Mouse (Mus musculus) midbrain, embryonic 16.5 days (tissue): ENCODE measurements around the gene Sesn1. TPM values are rescaled to one million over a fixed set of nuclear protein-coding genes. Genes with fewer than 3 reads are reported as not detected.

Experiments used
- ATAC-seq: fragments of 200-750 bp; cut with Nextera tagmentation; 2 replicates; pipeline ENCODE4 v1.8.0; 2017; ENCODE audit warnings: moderate TSS enrichment
- H3K27ac ChIP-seq: fragments of 300-500 bp; sonication (generic); 2 replicates; pipeline ENCODE4 v1.5.1; 2014; ENCODE audit warnings: mild to moderate bottlenecking, low read length, mixed read lengths
- H3K27me3 ChIP-seq: fragments of 300-500 bp; sonication (generic); 2 replicates; pipeline ENCODE4 v1.6.1; 2014; ENCODE audit warnings: low read depth, low read length, mixed read lengths; ENCODE audit not compliant: control insufficient read depth, insufficient read depth
- H3K36me3 ChIP-seq: fragments of 300-500 bp; sonication (generic); 2 replicates; pipeline ENCODE4 v1.6.1; 2014; ENCODE audit warnings: mild to moderate bottlenecking, low read length, moderate library complexity, mixed read lengths; ENCODE audit not compliant: control insufficient read depth, insufficient read depth
- H3K4me1 ChIP-seq: fragments of 300-500 bp; sonication (generic); 2 replicates; pipeline ENCODE4 v1.6.1; 2014; ENCODE audit warnings: mild to moderate bottlenecking, low read length, mixed read lengths; ENCODE audit not compliant: control insufficient read depth, insufficient read depth
- H3K4me2 ChIP-seq: fragments of 300-500 bp; sonication (generic); 2 replicates; pipeline ENCODE4 v1.6.1; 2014; ENCODE audit warnings: mild to moderate bottlenecking, low read length, mixed read lengths
- H3K4me3 ChIP-seq: fragments of 300-500 bp; sonication (generic); 2 replicates; pipeline ENCODE4 v1.5.1; 2014; ENCODE audit warnings: low read depth, mild to moderate bottlenecking, low read length, moderate library complexity, mixed read lengths
- H3K9ac ChIP-seq: fragments of 300-500 bp; sonication (generic); 2 replicates; pipeline ENCODE4 v1.6.1; 2014; ENCODE audit warnings: low read depth, low read length, mixed read lengths
- H3K9me3 ChIP-seq: fragments of 300-500 bp; sonication (generic); replicated peaks from 2 replicates; pipeline ENCODE4 v1.6.1; 2014; ENCODE audit warnings: mild to moderate bottlenecking, low read length, mixed read lengths; ENCODE audit not compliant: control insufficient read depth, poor library complexity, severe bottlenecking
- WGBS: fragments of 180-500 bp; shearing (Covaris S2); extraction: QIAGEN DNeasy Blood & Tissue Kit; methylation state at CpG from one replicate; pipeline ENCODE4 v1.1.7; 2014; 5-methylcytosine and 5-hydroxymethylcytosine counted together
- polyA plus RNA-seq: library from polyadenylated mRNA; unstranded; fragments of >200 nt; fragmentation: Nextera tagmentation; extraction: Ambion mirVana; gene quantifications from 2 replicates; pipeline ENCODE4 v1.2.1, GENCODE M21; 2015

Sesn1 gene
- 33.6 and 38.6 TPM in 2 replicates for polyA plus RNA-seq

DNA sequence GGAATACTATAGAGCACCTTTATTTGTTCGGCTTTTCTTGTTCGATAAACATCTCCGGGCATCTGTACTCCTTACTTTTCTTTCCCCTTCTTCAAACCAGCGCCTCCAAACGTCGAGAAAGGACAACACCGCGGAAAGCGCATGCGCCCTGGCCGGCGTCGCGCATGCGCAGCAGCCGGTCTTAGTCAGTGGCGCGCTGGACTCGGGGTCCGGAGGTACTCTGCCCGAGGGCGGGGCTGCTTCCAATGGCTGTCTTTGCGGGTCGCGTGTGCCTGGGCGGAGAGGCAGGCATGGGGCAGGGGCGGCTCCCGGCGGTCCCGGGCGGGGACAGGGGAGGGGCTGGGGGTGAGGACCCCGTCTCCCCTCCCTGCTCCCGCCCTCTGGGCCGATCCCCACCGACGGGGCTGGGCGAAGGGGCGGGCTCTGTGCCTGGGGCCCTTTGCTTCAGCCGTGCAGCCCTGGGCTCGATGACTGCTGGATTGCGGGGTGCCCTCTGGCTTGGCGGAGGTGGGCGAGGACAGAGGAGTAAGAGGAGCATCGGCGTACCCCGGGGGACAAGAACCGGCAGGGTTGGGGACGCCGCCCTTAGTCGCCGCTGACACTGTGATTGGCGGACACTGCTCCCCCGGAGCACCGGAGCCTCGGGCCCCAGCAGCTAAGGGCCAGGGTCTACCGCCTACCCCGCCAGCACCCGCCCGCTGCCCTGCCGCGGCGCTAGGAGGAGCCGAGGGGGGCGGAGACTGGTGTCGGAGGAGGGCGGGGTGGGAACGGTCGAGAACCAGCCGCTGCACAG is at the start of gene Sesn1, which contains the start of gene Cep57l1:
Gene Sesn1 (plus strand): TSS at position 165 of the 793 bp plus-strand sequence.
Gene Cep57l1 (minus strand): TSS at position 101 of the 793 bp plus-strand sequence.
- H3K9ac ChIP-seq = peak within 1 kb of the TSS; percentile 92
- peaks cover 32% of the 10 kb centered on the region for H3K4me1 ChIP-seq
- H3K4me2 ChIP-seq = peak within 1 kb of the TSS; percentile 98
- ATAC-seq = peak; percentile 96
- WGBS = under 1% methylated on average over 63 of the region's 69 CpGs
- H3K4me3 ChIP-seq = peak within 1 kb of the TSS; percentile 89
- no peaks in the 10 kb centered on the region for H3K36me3 ChIP-seq
- H3K9me3 ChIP-seq = no peaks in the 10 kb centered on the region
- H3K27me3 ChIP-seq = no peaks in the 10 kb centered on the region
- H3K27ac ChIP-seq = peak within 1 kb of the TSS; percentile 94

DNA sequence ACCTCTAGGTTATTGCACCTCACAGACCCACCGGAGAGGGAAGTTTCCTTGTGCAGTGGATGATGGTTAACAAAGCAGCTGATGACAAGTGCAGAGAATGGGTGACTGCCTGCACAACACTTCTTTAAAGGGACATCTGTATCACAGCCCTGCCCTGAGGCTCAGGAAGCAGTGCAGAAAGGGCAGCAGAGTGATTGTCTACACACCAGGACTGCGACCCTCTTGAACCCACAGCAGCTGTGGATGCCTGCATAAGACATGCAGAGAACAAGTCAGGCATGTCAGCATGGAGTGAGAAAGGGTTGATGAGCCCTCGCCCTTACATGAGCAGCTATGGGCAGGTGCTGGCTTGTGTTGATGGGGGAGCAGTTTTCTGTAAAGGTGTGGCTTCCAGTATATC is 48.9 kb upstream of the Sesn1 start:
- no peak overlapping the region for H3K9ac ChIP-seq
- WGBS = 80% methylated on average over 3 of the region's 3 CpGs
- H3K27me3 ChIP-seq = no peaks in the 10 kb centered on the region
- ATAC-seq = no peak
- H3K9me3 ChIP-seq = no peaks in the 10 kb centered on the region
- no peaks in the 10 kb centered on the region for H3K36me3 ChIP-seq
- H3K4me1 ChIP-seq = no peaks in the 10 kb centered on the region
- no peak overlapping the region for H3K4me2 ChIP-seq
- H3K4me3 ChIP-seq = no peak overlapping the region
- no peak overlapping the region for H3K27ac ChIP-seq

DNA sequence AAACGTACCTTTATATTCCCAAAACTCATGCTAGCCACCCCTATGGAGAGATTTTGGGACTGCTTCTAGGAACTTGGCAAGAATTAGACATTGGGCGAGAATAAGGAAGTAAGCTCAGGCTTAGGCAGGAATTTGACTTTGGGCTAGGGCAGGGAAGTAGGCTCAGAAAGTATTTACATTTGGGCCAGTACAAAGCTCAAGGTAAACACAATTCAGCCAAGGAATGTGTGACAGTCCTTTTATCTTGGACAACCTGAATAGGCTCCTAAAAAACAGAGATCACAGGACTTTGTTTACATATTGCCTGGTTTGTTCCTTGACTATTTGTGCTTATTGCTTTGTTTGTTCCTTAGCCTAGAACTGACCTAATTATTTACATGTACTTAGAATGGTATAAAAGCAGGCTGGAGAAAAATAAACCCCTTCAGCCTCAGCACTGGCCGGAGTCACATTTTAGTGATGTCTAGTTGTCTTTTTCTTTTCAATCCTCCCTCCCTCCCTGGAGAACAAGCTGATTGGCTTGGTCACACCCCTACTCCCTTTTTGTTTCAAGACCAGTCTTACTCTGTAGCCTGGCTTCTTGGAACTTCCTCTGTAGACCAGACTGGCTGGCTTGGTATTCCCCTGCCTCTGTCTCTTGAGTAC is 45.9 kb upstream of the Sesn1 start:
- H3K36me3 ChIP-seq = no peaks in the 10 kb centered on the region
- 77% methylated on average over 3 of the region's 3 CpGs for WGBS
- no peak overlapping the region for H3K27ac ChIP-seq
- H3K4me3 ChIP-seq = no peak overlapping the region
- H3K9me3 ChIP-seq = no peaks in the 10 kb centered on the region
- H3K4me1 ChIP-seq = no peaks in the 10 kb centered on the region
- no peak overlapping the region for H3K4me2 ChIP-seq
- H3K27me3 ChIP-seq = no peaks in the 10 kb centered on the region
- no peak overlapping the region for H3K9ac ChIP-seq
- no peak for ATAC-seq

DNA sequence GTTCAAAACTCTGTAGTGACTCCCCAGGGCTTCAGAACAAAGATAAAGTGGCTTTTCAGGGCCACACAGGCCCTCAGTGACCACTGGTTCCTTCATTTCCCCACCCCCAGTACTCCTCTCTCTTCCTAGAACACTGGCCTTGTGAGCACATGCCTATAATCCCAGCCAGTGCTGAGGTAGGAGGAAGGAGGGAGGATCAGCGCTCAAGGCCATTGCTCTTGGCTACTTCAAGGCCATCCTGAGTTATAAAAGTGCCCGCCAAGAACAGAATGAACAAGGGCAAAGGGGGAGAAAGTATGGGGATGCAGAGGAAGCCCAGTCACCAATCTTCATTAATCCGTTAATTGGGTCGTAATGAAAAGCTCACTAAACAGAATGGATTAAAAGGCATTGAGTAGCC is 44.1 kb upstream of the Sesn1 start:
- Histone ChIP-seq H3K27me3 (no peaks in the 10 kb centered on the region), H3K4me3 (no peak overlapping the region), H3K4me1 (no peaks in the 10 kb centered on the region), H3K9ac (no peak overlapping the region), H3K4me2 (no peak overlapping the region), H3K9me3 (no peaks in the 10 kb centered on the region), H3K36me3 (no peaks in the 10 kb centered on the region), H3K27ac (no peak overlapping the region)
- no peak for ATAC-seq
- WGBS = 95% methylated on average over 4 of the region's 4 CpGs

DNA sequence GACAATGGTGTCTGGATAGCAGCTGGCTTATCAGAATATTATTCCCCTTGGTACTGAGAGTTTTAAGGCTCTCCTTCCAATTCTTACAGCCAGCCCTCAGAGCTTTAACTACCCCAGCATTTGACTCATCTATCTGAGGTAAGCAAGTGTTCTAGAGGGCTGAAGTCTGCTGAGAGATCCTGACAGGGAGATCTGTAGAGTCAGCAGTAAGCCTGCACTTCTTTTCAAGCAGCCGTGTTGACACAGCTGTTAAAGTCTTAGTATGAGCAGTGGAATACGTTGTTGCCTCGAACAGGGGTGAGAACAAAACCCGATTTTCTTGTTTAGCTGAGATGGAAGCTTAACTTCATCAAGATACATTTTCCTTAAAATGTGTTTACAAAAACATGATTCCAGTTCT is 43.5 kb upstream of the Sesn1 start:
- H3K36me3 ChIP-seq = no peaks in the 10 kb centered on the region
- no peak overlapping the region for H3K4me3 ChIP-seq
- no peaks in the 10 kb centered on the region for H3K4me1 ChIP-seq
- ATAC-seq = no peak
- no peak overlapping the region for H3K27ac ChIP-seq
- H3K27me3 ChIP-seq = no peaks in the 10 kb centered on the region
- 82% methylated on average over 4 of the region's 4 CpGs for WGBS
- H3K9me3 ChIP-seq = no peaks in the 10 kb centered on the region
- no peak overlapping the region for H3K9ac ChIP-seq
- H3K4me2 ChIP-seq = no peak overlapping the region

DNA sequence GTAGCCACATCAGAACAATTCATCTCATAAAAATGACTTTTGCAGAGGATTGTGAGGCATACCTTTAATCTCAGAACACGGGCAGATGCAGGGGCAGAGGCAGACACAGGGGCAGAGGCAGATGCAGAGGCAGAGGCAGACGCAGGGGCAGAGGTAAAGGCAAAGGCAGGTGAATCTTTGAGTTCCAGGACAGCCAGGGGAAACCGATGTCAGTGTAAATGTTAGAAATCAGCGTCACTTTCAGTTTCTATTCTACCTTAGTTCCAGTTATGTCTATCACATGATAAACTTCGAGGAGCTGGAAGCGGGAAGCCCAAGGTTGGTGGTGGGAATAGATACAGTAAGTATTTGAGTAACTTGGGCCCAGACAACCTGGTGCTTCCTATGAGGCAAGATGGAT is 42.5 kb upstream of the Sesn1 start:
- Histone ChIP-seq H3K9me3 (no peaks in the 10 kb centered on the region), H3K4me3 (no peak overlapping the region), H3K9ac (no peak overlapping the region), H3K4me2 (no peak overlapping the region), H3K27me3 (no peaks in the 10 kb centered on the region), H3K27ac (no peak overlapping the region), H3K36me3 (no peaks in the 10 kb centered on the region), H3K4me1 (no peaks in the 10 kb centered on the region)
- 98% methylated on average over 6 of the region's 6 CpGs for WGBS
- ATAC-seq = no peak

DNA sequence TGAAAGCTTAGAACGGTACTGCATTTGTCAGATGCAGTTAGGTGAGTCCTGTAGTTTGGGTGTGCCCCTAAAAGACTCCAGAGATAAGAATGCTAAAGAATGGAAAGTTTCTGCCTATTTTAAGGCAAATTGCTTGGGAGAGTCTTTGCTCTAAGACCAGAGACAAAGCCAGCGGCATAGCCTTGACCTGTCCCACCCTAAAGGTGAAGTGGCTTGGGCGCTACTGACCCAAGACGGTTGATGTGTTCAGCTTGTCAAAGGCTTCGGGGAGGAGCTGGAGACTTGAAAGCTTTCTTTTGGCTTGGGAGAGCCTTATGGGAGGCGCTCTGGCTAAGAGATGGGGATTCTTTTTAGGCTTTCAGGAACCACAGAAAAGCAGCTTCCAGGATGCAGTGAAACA is 17.4 kb upstream of the Sesn1 start:
- no peaks in the 10 kb centered on the region for H3K4me1 ChIP-seq
- no peaks in the 10 kb centered on the region for H3K27me3 ChIP-seq
- peaks cover 6% of the 10 kb centered on the region; the same call in 1 of the 2 replicates for H3K9me3 ChIP-seq
- no peak overlapping the region for H3K4me3 ChIP-seq
- H3K36me3 ChIP-seq = peaks cover 9% of the 10 kb centered on the region
- H3K4me2 ChIP-seq = no peak overlapping the region
- no peak overlapping the region for H3K27ac ChIP-seq
- ATAC-seq = no peak
- H3K9ac ChIP-seq = no peak overlapping the region
- 92% methylated on average over 6 of the region's 6 CpGs for WGBS

DNA sequence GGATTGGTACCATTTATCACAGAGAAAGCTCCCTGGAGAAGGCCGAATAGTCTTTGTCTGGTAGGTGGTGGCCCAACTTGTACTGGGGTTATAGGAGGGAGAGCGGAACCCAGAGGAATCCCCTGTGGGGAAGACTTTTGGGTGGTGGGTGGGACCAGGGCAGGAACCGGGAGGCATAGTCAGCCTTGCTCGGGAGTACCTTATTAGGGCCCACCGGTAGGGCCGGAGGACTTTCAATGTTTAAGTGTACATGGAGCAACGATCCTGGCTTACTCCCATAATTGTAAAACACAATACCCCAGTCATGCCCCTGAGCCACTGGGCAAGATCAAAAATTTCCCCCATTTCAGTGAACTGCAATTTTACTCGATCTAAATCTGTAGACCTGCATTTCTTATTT is 12.5 kb upstream of the Sesn1 start:
- ATAC-seq = no peak
- Histone ChIP-seq H3K27me3 (no peaks in the 10 kb centered on the region), H3K4me3 (no peak overlapping the region), H3K27ac (no peak overlapping the region), H3K4me1 (no peaks in the 10 kb centered on the region), H3K9ac (no peak overlapping the region), H3K4me2 (no peak overlapping the region), H3K9me3 (peaks cover 33% of the 10 kb centered on the region), H3K36me3 (peaks cover 33% of the 10 kb centered on the region)
- WGBS = 98% methylated on average over 8 of the region's 8 CpGs

DNA sequence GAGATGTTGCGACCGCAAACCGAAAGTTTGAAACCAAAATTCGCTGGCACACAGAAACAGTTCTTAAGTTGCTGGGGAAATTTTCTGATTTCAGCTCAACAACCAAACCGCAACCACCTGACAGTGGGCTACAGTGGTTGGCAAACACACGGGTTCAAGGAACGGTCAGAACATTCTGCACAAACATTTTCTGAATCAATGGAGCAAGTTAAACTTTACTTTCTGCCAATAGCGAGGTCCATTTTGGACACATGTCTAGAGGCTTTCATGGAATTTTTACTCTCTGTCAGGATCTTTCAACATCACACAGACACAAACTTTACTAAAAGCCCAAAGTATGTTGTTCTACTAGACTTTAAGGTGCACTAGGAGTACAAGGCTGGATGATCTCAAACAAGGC is 6.3 kb upstream of the Sesn1 start:
- WGBS = 98% methylated on average over 8 of the region's 8 CpGs
- no peak for ATAC-seq
- H3K4me1 ChIP-seq = no peaks in the 10 kb centered on the region
- no peak overlapping the region for H3K9ac ChIP-seq
- H3K36me3 ChIP-seq = peaks cover 22% of the 10 kb centered on the region
- H3K27ac ChIP-seq = no peak overlapping the region
- H3K27me3 ChIP-seq = no peaks in the 10 kb centered on the region
- H3K4me3 ChIP-seq = no peak overlapping the region
- no peak overlapping the region for H3K4me2 ChIP-seq
- peaks cover 33% of the 10 kb centered on the region for H3K9me3 ChIP-seq
